Mouse (Mus musculus) liver, embryonic 14.5 days (tissue): ENCODE results near the gene Gm572. TPM values are rescaled to one million over a fixed set of nuclear protein-coding genes. Genes with fewer than 3 reads are reported as not detected.
A peak's percentile ranks its signal among the peaks of the same experiment; 100 is the strongest.

Experiments
- ATAC-seq: fragments of 200-750 bp; cut with Nextera tagmentation; 2 replicates; pipeline ENCODE4 v1.8.0; 2017; ENCODE audit warnings: moderate number of reproducible peaks, mild to moderate bottlenecking, moderate library complexity; ENCODE audit not compliant: insufficient read depth
- DNase-seq, 3 experiments: peaks; one replicate each; pipeline ENCODE4 v3.0.0-alpha.2; 2012 to 2013; ENCODE audit warnings: low read depth in 3 of 3, low spot score in 3 of 3
- H3K27ac ChIP-seq: fragments of 300-500 bp; sonication (generic); 2 replicates; pipeline ENCODE4 v1.5.1; 2014; ENCODE audit warnings: moderate library complexity, mild to moderate bottlenecking, control low read depth, inconsistent platforms
- H3K27me3 ChIP-seq: fragments of 300-500 bp; sonication (generic); 2 replicates; pipeline ENCODE4 v1.6.1; 2014; ENCODE audit warnings: mild to moderate bottlenecking, low read length, moderate library complexity; ENCODE audit not compliant: control insufficient read depth, insufficient read depth
- H3K36me3 ChIP-seq: fragments of 300-500 bp; sonication (generic); replicated peaks from 2 replicates; pipeline ENCODE4 v1.6.1; 2014; ENCODE audit warnings: low read depth; ENCODE audit not compliant: control insufficient read depth, insufficient read depth
- H3K4me1 ChIP-seq, 2 experiments: fragments of 200-500 bp in 1 of 2; fragments of 300-500 bp in 1 of 2; sonication (generic) in 1 of 2; replicated peaks; 2 replicates each; pipeline ENCODE4 v1.6.1; 2012 to 2014; ENCODE audit warnings: antibody characterized with exemption in 1 of 2, inconsistent platforms in 1 of 2, low read length in 1 of 2; ENCODE audit not compliant: control insufficient read depth in 2 of 2, insufficient read depth in 2 of 2
- H3K4me2 ChIP-seq: fragments of 300-500 bp; sonication (generic); 2 replicates; pipeline ENCODE4 v1.6.1; 2014; ENCODE audit warnings: low read depth, mild to moderate bottlenecking, control low read depth, moderate library complexity
- H3K4me3 ChIP-seq, 2 experiments: fragments of 200-500 bp in 1 of 2; fragments of 300-500 bp in 1 of 2; sonication (generic) in 1 of 2; 2 replicates each; pipeline ENCODE4 v1.5.1; 2012 to 2014; ENCODE audit warnings: low read depth in 2 of 2, low read length in 2 of 2, mild to moderate bottlenecking in 2 of 2, control low read depth in 1 of 2, inconsistent platforms in 1 of 2, moderate library complexity in 1 of 2; ENCODE audit not compliant: insufficient read depth in 1 of 2
- H3K9ac ChIP-seq: fragments of 300-500 bp; sonication (generic); replicated peaks from 2 replicates; pipeline ENCODE4 v1.6.1; 2014; ENCODE audit warnings: mild to moderate bottlenecking, control low read depth, moderate library complexity
- H3K9me3 ChIP-seq: fragments of 300-500 bp; sonication (generic); 2 replicates; pipeline ENCODE4 v1.6.1; 2016; ENCODE audit warnings: low read length, mixed read lengths; ENCODE audit not compliant: control insufficient read depth
- CTCF ChIP-seq: IDR thresholded peaks from 2 replicates; pipeline ENCODE4 v1.5.1; 2016; ENCODE audit warnings: antibody characterized with exemption, low read depth, control low read depth
- EP300 ChIP-seq: IDR thresholded peaks from 2 replicates; pipeline ENCODE4 v1.6.1; 2016; ENCODE audit warnings: antibody characterized with exemption, low read depth
- WGBS: fragments of 180-500 bp; shearing (Covaris S2); extraction: QIAGEN DNeasy Blood & Tissue Kit; methylation state at CpG from one replicate; pipeline ENCODE4 v1.1.7; 2014; ENCODE audit not compliant: insufficient replicate concordance; 5-methylcytosine and 5-hydroxymethylcytosine counted together
- polyA plus RNA-seq, 2 experiments: library from polyadenylated mRNA; depleted of rRNA in 1 of 2; stranded (reverse) in 1 of 2; unstranded in 1 of 2; fragments of >200 nt; fragmentation: Nextera tagmentation in 1 of 2; extraction: Ambion mirVana in 1 of 2; gene quantifications; 2 replicates each; pipeline versions ENCODE4 v1.2.1 to v1.2.3; 2012 to 2014

Gene Gm572
- polyA plus RNA-seq, 2 experiments, result not detected

DNA sequence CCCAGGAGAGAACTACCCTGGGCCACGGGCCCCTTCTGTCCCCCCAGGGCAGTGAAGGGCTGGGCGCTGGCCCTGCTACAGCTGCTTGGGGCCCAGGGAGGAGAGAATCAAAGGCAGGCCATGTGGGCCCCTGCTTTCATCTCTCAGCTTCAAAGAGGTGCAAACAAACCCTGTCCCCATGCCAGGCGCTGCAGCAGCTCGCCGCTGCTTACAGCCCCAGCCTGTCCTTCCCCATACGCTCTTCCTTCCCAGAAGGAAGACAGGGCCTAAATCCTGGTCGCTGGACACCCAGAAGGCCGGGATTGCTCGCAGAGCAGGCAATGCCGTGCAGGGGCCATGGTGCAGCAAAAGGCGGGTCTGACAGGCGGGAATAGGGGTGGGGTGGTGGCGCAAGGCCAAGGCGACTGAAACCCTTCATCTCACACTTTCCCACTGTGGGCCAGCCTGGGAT, 43.4 kb downstream of the Gm572 start:
- no peaks in the 10 kb centered on the region; a peak in 1 of 4 replicates for H3K4me1 ChIP-seq
- no peaks in the 10 kb centered on the region; the same call in 1 of the 2 replicates for H3K27me3 ChIP-seq
- H3K36me3 ChIP-seq, result no peaks in the 10 kb centered on the region
- no peak for DNase-seq
- ATAC-seq, result no peak
- H3K9ac ChIP-seq, result no peak overlapping the region
- no peak for TF ChIP-seq EP300
- no peak for TF ChIP-seq CTCF
- H3K9me3 ChIP-seq, result no peaks in the 10 kb centered on the region
- H3K4me3 ChIP-seq, result no peak overlapping the region
- WGBS, result 42% methylated on average over 14 of the region's 14 CpGs
- H3K27ac ChIP-seq, result no peak overlapping the region
- no peak overlapping the region for H3K4me2 ChIP-seq

- TF ChIP-seq EP300 (no peak), CTCF (no peak)
- Histone ChIP-seq H3K4me1 (no peaks in the 10 kb centered on the region), H3K36me3 (no peaks in the 10 kb centered on the region), H3K27me3 (no peaks in the 10 kb centered on the region; the same call in 1 of the 2 replicates), H3K9ac (no peak overlapping the region), H3K9me3 (no peaks in the 10 kb centered on the region), H3K4me3 (no peak overlapping the region), H3K4me2 (no peak overlapping the region), H3K27ac (no peak overlapping the region)
- 35% methylated on average over 2 of the region's 2 CpGs for WGBS
- DNase-seq (no peak), ATAC-seq (no peak)
Measured at GRCm38 (mm10) chr4:148688091-148688490, 45.0 kb downstream of the Gm572 start.

DNA sequence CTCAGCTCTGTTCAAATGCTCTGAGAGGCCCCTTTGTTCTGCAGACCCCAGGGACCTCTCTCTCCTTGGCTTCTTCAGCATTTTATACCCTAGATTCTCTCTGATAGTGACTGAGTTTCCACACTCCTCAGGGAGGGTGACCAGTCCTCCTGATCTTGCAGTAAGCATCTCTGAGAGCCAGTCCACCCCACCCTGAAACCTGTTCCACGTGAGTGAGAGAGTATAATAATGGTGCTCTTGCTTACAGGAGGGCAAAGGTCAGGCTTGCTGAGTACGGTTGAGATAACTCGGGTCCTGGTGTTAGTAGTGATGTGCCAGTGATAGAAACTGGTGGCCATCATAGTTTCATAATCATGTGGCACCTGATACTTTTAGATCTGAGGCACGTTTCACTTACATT, 48.1 kb downstream of the Gm572 start:
- Histone ChIP-seq H3K4me1 (no peaks in the 10 kb centered on the region; a peak in 1 of 4 replicates), H3K36me3 (no peaks in the 10 kb centered on the region)

DNA sequence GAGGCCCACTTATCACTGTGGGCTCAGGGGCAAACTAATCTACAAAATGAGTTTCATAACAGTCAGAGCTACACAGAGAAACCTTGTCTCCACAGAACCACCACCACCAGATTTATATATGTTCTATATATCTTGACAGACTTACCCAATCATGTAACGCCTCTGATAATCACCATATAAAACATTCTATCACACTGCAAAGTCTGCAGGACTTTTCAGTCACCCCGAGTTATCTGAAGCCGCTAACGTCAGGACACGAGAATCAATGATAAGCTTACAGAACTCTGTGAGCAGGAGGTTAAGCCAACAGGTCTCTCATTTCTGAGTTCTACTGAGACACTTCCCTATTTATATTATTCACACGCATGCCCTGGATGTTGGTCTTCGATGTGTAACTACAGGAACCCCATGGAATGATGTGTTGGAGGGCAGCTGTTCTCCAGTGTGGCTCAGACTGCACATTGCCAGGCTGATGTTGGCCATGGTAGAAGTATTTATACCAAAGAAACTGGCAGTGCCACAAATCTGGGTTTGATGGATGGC, 50.4 kb downstream of the Gm572 start:
- TF ChIP-seq CTCF (no peak), EP300 (no peak)
- Histone ChIP-seq H3K27ac (no peak overlapping the region), H3K27me3 (no peaks in the 10 kb centered on the region), H3K4me1 (no peaks in the 10 kb centered on the region; a peak in 1 of 4 replicates), H3K9me3 (no peaks in the 10 kb centered on the region), H3K36me3 (no peaks in the 10 kb centered on the region), H3K4me3 (no peak overlapping the region), H3K9ac (no peak overlapping the region), H3K4me2 (no peak overlapping the region)
- WGBS, result 36% methylated on average over 7 of the region's 7 CpGs
- ATAC-seq, result no peak; the same call in 1 of the 2 replicates
- no peak for DNase-seq

More for the DNA sequence above, 48.1 kb downstream of the Gm572 start:
- H3K9me3 ChIP-seq, result no peaks in the 10 kb centered on the region
- no peak overlapping the region for H3K4me3 ChIP-seq
- ATAC-seq (no peak), DNase-seq (no peak)
- TF ChIP-seq CTCF, result no peak
- no peak for TF ChIP-seq EP300
- H3K27me3 ChIP-seq, result no peaks in the 10 kb centered on the region; the same call in 1 of the 2 replicates
- no peak overlapping the region for H3K27ac ChIP-seq
- no peak overlapping the region for H3K4me2 ChIP-seq
- 54% methylated on average over 4 of the region's 4 CpGs for WGBS
- H3K9ac ChIP-seq, result no peak overlapping the region

DNA sequence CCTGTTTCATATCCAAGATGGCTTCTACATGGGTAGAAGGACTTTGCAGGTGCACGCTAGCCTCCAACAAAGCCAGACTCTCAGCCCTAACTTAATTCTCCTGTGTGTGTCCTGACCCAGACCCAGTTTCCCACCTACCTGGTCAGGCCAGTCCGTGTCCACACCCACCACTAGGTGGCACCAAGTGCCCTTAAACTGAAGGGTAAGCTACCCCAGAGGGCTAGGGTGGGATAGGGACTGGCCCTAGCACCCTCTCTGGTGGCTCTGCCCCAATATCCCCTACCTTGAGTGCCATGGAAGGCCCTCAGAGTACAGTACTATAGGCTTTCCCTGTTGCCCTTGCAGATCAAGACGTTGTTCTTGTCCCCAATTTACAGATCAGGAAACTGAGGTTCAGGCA, 61.6 kb downstream of the Gm572 start:
- Histone ChIP-seq H3K27me3 (no peaks in the 10 kb centered on the region), H3K9me3 (no peaks in the 10 kb centered on the region), H3K27ac (no peak overlapping the region), H3K4me3 (no peak overlapping the region), H3K9ac (no peak overlapping the region), H3K4me2 (no peak overlapping the region), H3K4me1 (no peaks in the 10 kb centered on the region), H3K36me3 (no peaks in the 10 kb centered on the region)
- WGBS, result 30% methylated on average over 3 of the region's 3 CpGs
- ATAC-seq (no peak), DNase-seq (no peak)
- TF ChIP-seq CTCF (peak; percentile 84), EP300 (no peak)
